Mouse (Mus musculus) testis, postnatal 14 days (tissue): ENCODE results near the gene Adam11.

Experiments used
- DNase-seq: peaks from one replicate; pipeline ENCODE4 v3.0.0; 2021; ENCODE audit warnings: low spot score

The Adam11 gene

GRCm38 (mm10) chr11:102778597-102778996 lies 17.4 kb downstream of the Adam11 start:
- DNase-seq = no peak

GRCm38 (mm10) chr11:102779081-102779638 lies 17.9 kb downstream of the Adam11 start:
- no peak for DNase-seq

- DNase-seq = no peak
Observed at GRCm38 (mm10) chr11:102779824-102780223, 18.6 kb downstream of the Adam11 start.

- DNase-seq = no peak
Observed at GRCm38 (mm10) chr11:102780271-102780985, 19.2 kb downstream of the Adam11 start.

GRCm38 (mm10) chr11:102780986-102781351 lies 19.7 kb downstream of the Adam11 start:
- no peak for DNase-seq

DNA sequence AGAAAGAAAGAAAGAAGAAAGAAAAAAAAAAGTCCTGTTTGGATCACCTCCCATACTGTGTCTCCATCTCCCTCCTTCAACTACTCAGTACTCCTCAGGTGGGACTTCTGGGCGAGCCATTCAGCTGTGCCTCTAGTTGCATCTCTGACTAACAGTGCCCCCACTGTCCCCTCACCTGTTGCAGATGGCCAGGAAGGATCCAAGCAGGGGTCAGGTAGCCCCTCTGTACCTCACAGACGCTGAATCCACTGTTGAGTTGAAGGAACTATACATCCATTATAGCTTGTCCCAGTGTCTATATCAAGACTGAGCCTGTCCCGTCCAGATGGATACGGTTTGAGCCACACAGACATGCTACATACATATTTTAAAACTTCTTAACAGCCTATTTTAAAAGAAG lies 20.3 kb downstream of the Adam11 start:
- no peak for DNase-seq

GRCm38 (mm10) chr11:102783443-102783842 lies 22.2 kb downstream of the Adam11 start:
- DNase-seq = no peak

DNA sequence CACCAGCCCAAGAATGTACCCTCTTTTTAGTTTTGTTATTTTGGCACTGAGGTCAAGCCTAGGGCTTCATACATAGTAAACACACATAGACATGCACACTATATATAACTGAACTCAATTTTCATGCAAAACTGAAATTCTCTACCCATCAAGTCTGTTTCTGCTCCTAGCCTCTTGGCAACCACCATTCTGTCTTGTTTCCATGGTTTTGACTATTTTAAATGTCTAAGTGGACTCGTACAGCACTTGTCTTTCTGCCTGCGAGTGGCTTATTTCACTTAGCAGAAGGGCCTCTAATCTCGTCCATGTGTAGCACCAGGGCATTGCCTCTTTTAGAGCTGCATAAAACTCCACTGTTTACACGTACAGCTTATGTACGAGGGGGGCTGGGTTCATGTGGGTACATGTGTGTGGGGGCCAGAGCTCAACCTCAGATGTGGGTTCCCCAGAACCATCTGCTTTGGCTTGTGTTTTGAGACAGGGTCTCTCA lies 26.5 kb downstream of the Adam11 start:
- DNase-seq = no peak

- no peak for DNase-seq
Observed at GRCm38 (mm10) chr11:102791682-102792445, 30.6 kb downstream of the Adam11 start.

GRCm38 (mm10) chr11:102794157-102794556 lies 32.9 kb downstream of the Adam11 start:
- DNase-seq = no peak

- DNase-seq = no peak
Observed at GRCm38 (mm10) chr11:102803453-102803852, 42.2 kb downstream of the Adam11 start.

DNA sequence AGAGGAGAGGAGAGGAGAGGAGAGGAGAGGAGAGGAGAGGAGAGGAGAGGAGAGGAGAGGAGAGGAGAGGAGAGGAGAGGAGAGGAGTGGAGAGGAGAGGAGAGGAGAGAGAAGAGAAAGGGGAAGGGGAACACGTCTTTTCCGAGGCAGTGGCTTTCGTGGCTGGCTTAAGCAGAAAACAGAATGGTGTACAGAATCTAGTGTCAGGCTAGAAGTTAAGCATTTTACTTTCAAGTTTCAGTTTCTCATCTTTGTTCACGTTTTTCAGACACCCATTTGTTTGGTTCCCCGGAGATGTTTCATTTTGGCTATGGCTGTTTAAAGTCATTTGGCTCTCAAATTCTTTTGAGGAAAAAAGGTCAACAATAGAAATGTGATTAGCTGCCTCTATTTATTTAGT lies 47.0 kb downstream of the Adam11 start:
- DNase-seq = no peak

DNA sequence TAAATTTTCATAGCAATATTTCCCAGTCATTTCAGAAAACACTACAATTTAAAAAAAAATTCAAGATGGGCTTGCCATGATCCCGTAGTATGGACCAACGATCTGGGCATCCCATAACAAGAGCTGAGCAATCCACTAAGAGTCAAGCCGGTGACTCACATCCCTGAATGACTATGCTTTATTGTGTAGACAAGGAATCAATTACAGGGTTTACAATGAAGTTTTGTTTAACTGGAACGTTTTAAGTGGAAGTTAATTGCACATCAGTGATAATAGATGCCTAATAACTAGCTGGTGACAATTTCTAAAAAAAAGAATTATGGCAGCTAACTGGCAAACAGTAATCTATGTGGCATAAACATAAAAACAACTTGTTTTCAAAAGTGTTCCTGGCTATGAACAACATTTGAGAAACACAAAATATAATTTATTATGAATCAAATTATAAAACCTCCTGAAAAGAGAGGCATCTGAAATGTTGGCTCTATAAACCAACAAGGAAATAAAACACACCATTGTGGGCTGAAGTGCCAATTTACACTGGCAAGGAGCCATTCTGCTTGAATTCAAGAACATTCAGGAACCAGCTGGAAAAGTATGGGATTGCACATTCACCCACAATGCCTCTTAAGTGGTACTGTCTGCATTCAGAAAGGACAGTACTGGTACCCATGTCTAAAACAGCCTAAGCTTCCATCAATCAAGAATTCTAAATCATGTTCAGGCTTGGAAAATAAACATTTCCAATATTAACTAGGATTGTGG lies 49.7 kb downstream of the Adam11 start:
- no peak for DNase-seq

- DNase-seq = no peak
Observed at GRCm38 (mm10) chr11:102814881-102815280, 53.6 kb downstream of the Adam11 start.

DNA sequence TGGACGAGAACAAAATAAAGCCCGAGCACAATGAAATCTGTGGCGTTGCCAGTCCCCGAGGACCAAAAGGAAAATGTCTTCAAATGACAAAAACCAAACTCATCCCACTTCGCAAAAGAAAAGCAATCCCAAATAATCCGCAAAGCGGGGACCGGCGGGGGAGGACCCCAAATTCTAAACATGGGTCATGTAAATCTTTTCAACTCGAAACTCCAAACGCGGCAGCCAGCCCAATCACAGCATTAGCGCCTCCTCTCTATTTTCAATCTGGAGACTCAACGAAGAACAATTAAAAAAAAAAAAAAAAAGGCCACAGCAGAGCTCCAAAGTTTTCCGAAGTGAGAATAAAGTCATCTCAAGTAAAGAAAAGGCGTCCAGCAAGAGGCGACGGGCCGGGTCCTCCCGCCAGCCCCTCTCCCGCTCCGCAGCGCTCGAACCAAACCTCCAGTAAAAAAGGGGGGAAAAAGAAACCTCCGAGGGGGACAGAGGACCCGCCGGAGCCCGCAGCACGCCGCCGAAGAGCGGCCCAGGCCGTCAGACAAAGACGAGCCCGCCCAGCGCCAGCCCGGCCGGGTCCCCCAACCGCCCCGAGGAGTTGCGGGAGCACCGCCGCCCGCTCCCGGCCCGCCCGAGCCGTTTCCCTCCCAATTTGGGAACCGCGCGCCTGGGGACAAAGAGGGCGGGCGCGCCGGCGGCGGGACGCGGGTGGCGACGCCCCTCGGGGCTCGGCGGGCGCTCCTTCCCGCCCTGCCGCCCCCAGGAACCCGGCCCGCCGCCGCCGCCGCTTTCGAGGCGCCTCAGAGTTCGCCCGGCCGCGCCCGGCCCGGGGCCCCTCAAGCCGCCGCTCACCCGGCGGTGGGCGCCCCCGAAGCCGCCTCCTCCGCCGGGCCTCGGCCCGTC lies 57.1 kb downstream of the Adam11 start:
- DNase-seq = peak; percentile 68

GRCm38 (mm10) chr11:102819021-102819782 lies 58.0 kb downstream of the Adam11 start, which contains the start of gene Gjc1:
Gene Gjc1, minus strand, starts transcription at chr11:102819700.
- DNase-seq = peak; percentile 87

- DNase-seq = no peak
Observed at GRCm38 (mm10) chr11:102819783-102820385, 58.6 kb downstream of the Adam11 start.

GRCm38 (mm10) chr11:102820432-102820831 lies 59.2 kb downstream of the Adam11 start:
- DNase-seq = no peak

- DNase-seq = no peak
Observed at GRCm38 (mm10) chr11:102821231-102821630, 60.0 kb downstream of the Adam11 start.

DNA sequence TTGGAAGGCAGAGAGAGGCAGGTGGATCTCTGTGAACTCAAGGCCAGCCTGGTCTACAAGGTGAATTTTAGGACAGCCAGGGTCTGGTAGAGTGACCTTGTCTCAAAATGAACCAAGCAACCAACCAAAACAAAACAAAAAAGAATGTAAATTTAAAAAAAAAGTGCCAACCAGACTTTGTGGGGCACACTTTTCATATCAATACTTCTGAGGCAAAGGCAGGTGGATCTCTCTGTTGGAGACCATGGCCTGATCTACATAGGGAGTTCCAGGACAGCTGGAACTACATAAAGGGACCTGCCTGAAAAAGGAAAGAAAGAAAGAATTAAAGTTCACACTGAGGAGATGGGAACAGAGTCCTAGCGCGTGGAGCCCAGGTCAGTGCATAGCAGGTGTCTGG lies 65.2 kb downstream of the Adam11 start:
- no peak for DNase-seq
